In the genomic region with DNA sequence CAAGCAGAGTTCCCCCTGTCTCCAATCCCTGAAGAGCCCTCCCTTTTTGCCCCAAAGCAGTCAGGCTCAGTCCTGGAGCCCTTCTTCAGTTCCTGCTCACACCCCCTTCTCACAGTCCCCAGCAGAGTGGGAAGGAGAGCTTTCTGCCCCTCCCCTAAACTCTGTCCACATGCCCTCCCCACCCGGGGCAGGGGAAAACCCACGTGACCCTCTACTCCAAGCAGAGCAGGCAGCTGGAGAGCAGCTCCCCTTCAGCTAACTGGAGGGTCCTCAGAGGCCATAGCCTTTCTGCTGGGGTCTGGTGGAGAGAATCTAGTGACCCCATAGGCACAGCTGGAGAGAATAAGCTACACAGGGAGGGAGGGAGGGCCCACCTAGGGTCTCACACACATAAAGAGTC, we compare ENCODE assay signal across 12 mouse cellular contexts.
A peak's percentile ranks its signal among the peaks of the same experiment; 100 is the strongest.
DNase-seq lines count a peak whose midpoint lies in the region; ATAC-seq and TF ChIP-seq lines count a peak whose summit lies in the region.
"Had no signal": no experiment of that assay in that cellular context is flagged by ENCODE, and none has a peak within 500 bp of the region (broad histone marks: within the 10 kb centered on the region; RNA-seq: fewer than 3 reads in every experiment).

No protein-coding gene starts in this region.

- no peak for TF ChIP-seq CTCF in MEL (IDR thresholded peaks at IDR 0.05 in 2 of 3, conservative IDR thresholded peaks at IDR 0.05 in 1 of 3; ENCODE audit: control insufficient read depth in 1 of 3, insufficient read depth in 1 of 3, low read depth in 2 of 3, low read length in 3 of 3, poor library complexity in 1 of 3, severe bottlenecking in 1 of 3)

- H3K4me3 ChIP-seq in liver, embryonic 11.5 days (ENCODE audit: low read depth, low read length) = no peak overlapping the region
- H3K4me3 ChIP-seq in MEL (ENCODE audit: control insufficient read depth in 1 of 2, insufficient read depth in 1 of 2, low read depth in 2 of 2, low read length in 2 of 2) = no peak overlapping the region
- H3K4me3 ChIP-seq in limb, embryonic 10.5 days = no peak overlapping the region
- H3K4me3 ChIP-seq: heart, embryonic 15.5 days; liver, embryonic 15.5 days; neural tube, embryonic 12.5 days had no signal

- H3K9me3 ChIP-seq in liver, embryonic 11.5 days (ENCODE audit: control insufficient read depth, low read length) = no peaks in the 10 kb centered on the region
- H3K9me3 ChIP-seq in MEL (replicated peaks; ENCODE audit: insufficient read depth, low read length) = no peaks in the 10 kb centered on the region
- no peaks in the 10 kb centered on the region for H3K9me3 ChIP-seq in limb, embryonic 10.5 days (replicated peaks)
- H3K9me3 ChIP-seq: heart, embryonic 15.5 days; liver, embryonic 15.5 days; neural tube, embryonic 12.5 days had no signal

- ATAC-seq in liver, embryonic 11.5 days (replicated peaks; ENCODE audit: low FRiP score) = peak; percentile 43; the same call in 1 of the 2 replicates
- ATAC-seq in common myeloid progenitor, adult 5-6 weeks (replicated peaks; ENCODE audit: low read depth, poor library complexity, severe bottlenecking) = 0 out of 2 replicates have a peak, but pooled peaks have one; percentile 16
- no peak for ATAC-seq in megakaryocyte-erythroid progenitor cell, adult 5-6 weeks (replicated peaks; ENCODE audit: low FRiP score, low TSS enrichment, poor library complexity, severe bottlenecking)

- no peaks in the 10 kb centered on the region for H3K36me3 ChIP-seq in liver, embryonic 11.5 days (ENCODE audit: control insufficient read depth, insufficient read depth, low read length)
- no peaks in the 10 kb centered on the region for H3K36me3 ChIP-seq in MEL (ENCODE audit: control insufficient read depth in 1 of 2, insufficient read depth in 2 of 2, low read length in 2 of 2)
- no peaks in the 10 kb centered on the region for H3K36me3 ChIP-seq in limb, embryonic 10.5 days
- H3K36me3 ChIP-seq: heart, embryonic 15.5 days; liver, embryonic 15.5 days; neural tube, embryonic 12.5 days had no signal

- no peak overlapping the region for H3K27ac ChIP-seq in liver, embryonic 11.5 days (ENCODE audit: low read depth, low read length)
- no peak overlapping the region for H3K27ac ChIP-seq in MEL (ENCODE audit: control insufficient read depth, low read depth, low read length)
- peak overlapping the region; percentile 67 for H3K27ac ChIP-seq in limb, embryonic 10.5 days
- H3K27ac ChIP-seq: heart, embryonic 15.5 days; liver, embryonic 15.5 days; neural tube, embryonic 12.5 days had no signal

- H3K79me2 ChIP-seq in MEL (ENCODE audit: control insufficient read depth, insufficient read depth, low read length, poor library complexity) = no peaks in the 10 kb centered on the region

- TF ChIP-seq RAD21 in MEL (IDR thresholded peaks at IDR 0.05; ENCODE audit: low read depth, low read length) = no peak

- no peak for TF ChIP-seq POLR2A in MEL (IDR thresholded peaks at IDR 0.05; ENCODE audit: control insufficient read depth in 1 of 2, insufficient read depth in 1 of 2, low read depth in 1 of 2, low read length in 2 of 2, poor library complexity in 1 of 2)

- H3K4me2 ChIP-seq in liver, embryonic 11.5 days = no peak overlapping the region
- H3K4me2 ChIP-seq: heart, embryonic 15.5 days; liver, embryonic 15.5 days; neural tube, embryonic 12.5 days had no signal

- H3K9ac ChIP-seq in liver, embryonic 11.5 days (ENCODE audit: low read depth, low read length) = no peak overlapping the region
- no peak overlapping the region for H3K9ac ChIP-seq in MEL (ENCODE audit: control insufficient read depth, low read depth, low read length, poor library complexity, severe bottlenecking)
- H3K9ac ChIP-seq: heart, embryonic 15.5 days; liver, embryonic 15.5 days; neural tube, embryonic 12.5 days had no signal

- no peak for DNase-seq in liver, embryonic 11.5 days (ENCODE audit: low spot score)
- DNase-seq in liver (no peak), MEL (ENCODE audit: low read depth, low spot score) (no peak)
- DNase-seq in limb, embryonic 10.5 days (ENCODE audit: low spot score) = peak; percentile 39
- no peak for DNase-seq in right cerebral cortex, postnatal 36 days (ENCODE audit: low spot score in 2 of 2)
- DNase-seq: kidney, adult 8-10 months; thymus, adult 2 months had no signal

- H3K4me1 ChIP-seq in liver, embryonic 11.5 days (replicated peaks; ENCODE audit: control insufficient read depth, insufficient read depth, low read length) = peaks cover 6% of the 10 kb centered on the region
- H3K4me1 ChIP-seq in MEL (ENCODE audit: control insufficient read depth in 1 of 2, insufficient read depth in 2 of 2, low read length in 2 of 2) = no peaks in the 10 kb centered on the region; a peak in 1 of 4 replicates
- peaks cover 28% of the 10 kb centered on the region for H3K4me1 ChIP-seq in limb, embryonic 10.5 days

- no peak for TF ChIP-seq EP300 in MEL (IDR thresholded peaks at IDR 0.05; ENCODE audit: low read depth in 1 of 2, low read length in 2 of 2)

- WGBS in liver, embryonic 11.5 days = 14% methylated on average over 2 of the region's 2 CpGs
- 3% methylated on average over 2 of the region's 2 CpGs for WGBS in limb, embryonic 10.5 days

- H3K27me3 ChIP-seq in liver, embryonic 11.5 days (replicated peaks; ENCODE audit: control insufficient read depth, insufficient read depth, low read length) = no peaks in the 10 kb centered on the region; the same call in 1 of the 2 replicates
- H3K27me3 ChIP-seq in MEL (ENCODE audit: control insufficient read depth in 1 of 2, insufficient read depth in 2 of 2, low read length in 2 of 2) = no peaks in the 10 kb centered on the region
- no peaks in the 10 kb centered on the region for H3K27me3 ChIP-seq in limb, embryonic 10.5 days (ENCODE audit: low read depth, poor library complexity, severe bottlenecking)
- H3K27me3 ChIP-seq: heart, embryonic 15.5 days; neural tube, embryonic 12.5 days had no signal

TF ChIP-seq in MEL, 35 proteins besides CTCF, POLR2A, EP300 and RAD21:
- TF ChIP-seq MAFK (IDR thresholded peaks at IDR 0.05; ENCODE audit: borderline replicate concordance, low read depth, low read length) = no peak
- TF ChIP-seq USF1 (IDR thresholded peaks at IDR 0.05; ENCODE audit: low read depth, low read length) = peak; percentile 45; the same call in 1 of the 2 replicates
TF ChIP-seq in MEL: peak in this region for 1.
